Mouse (Mus musculus): ENCODE data around the gene Hydin. TPM values are rescaled to one million over a fixed set of nuclear protein-coding genes. Genes with fewer than 3 reads are reported as not detected.

Gene Hydin
- polyA plus RNA-seq, 1 experiment from 2014 or later = 0.07 TPM

- Histone ChIP-seq H3K9ac (no peak overlapping the region), H3K27ac (replicated peaks) (no peak overlapping the region), H3K4me2 (no peak overlapping the region), H3K27me3 (no peaks in the 10 kb centered on the region), H3K9me3 (replicated peaks) (no peaks in the 10 kb centered on the region), H3K36me3 (replicated peaks) (no peaks in the 10 kb centered on the region), H3K4me1 (replicated peaks) (no peaks in the 10 kb centered on the region), H3K4me3 (replicated peaks) (no peak overlapping the region)
- WGBS (ENCODE audit: insufficient replicate concordance) = 60% methylated on average over 6 of the region's 6 CpGs
- no peak for ATAC-seq (ENCODE audit: insufficient read depth)
These were observed 133.8 kb downstream of the Hydin start for GRCm38 (mm10) chr8:110400536-110400935.

- Histone ChIP-seq H3K27ac (replicated peaks) (no peak overlapping the region), H3K9ac (no peak overlapping the region), H3K36me3 (replicated peaks) (no peaks in the 10 kb centered on the region), H3K4me2 (no peak overlapping the region), H3K9me3 (replicated peaks) (no peaks in the 10 kb centered on the region), H3K4me3 (replicated peaks) (no peak overlapping the region), H3K4me1 (replicated peaks) (no peaks in the 10 kb centered on the region), H3K27me3 (no peaks in the 10 kb centered on the region)
- ATAC-seq (ENCODE audit: insufficient read depth) = no peak
- 63% methylated on average over 6 of the region's 6 CpGs for WGBS (ENCODE audit: insufficient replicate concordance)
These were observed 135.5 kb downstream of the Hydin start for GRCm38 (mm10) chr8:110402311-110402710.

GRCm38 (mm10) chr8:110404516-110404915 lies 137.7 kb downstream of the Hydin start:
- Histone ChIP-seq H3K9me3 (replicated peaks) (no peaks in the 10 kb centered on the region), H3K4me2 (no peak overlapping the region), H3K27me3 (no peaks in the 10 kb centered on the region), H3K4me3 (replicated peaks) (no peak overlapping the region), H3K27ac (replicated peaks) (no peak overlapping the region), H3K4me1 (replicated peaks) (no peaks in the 10 kb centered on the region), H3K9ac (no peak overlapping the region), H3K36me3 (replicated peaks) (no peaks in the 10 kb centered on the region)
- no peak for ATAC-seq (ENCODE audit: insufficient read depth)
- WGBS (ENCODE audit: insufficient replicate concordance) = 64% methylated on average over 3 of the region's 3 CpGs

- WGBS (ENCODE audit: insufficient replicate concordance) = 75% methylated on average over 4 of the region's 4 CpGs
- H3K4me2 ChIP-seq = no peak overlapping the region
- H3K4me1 ChIP-seq (replicated peaks) = no peaks in the 10 kb centered on the region
- H3K27ac ChIP-seq (replicated peaks) = no peak overlapping the region
- no peaks in the 10 kb centered on the region for H3K36me3 ChIP-seq (replicated peaks)
- H3K27me3 ChIP-seq = no peaks in the 10 kb centered on the region
- no peaks in the 10 kb centered on the region for H3K9me3 ChIP-seq (replicated peaks)
- H3K4me3 ChIP-seq (replicated peaks) = no peak overlapping the region
- no peak overlapping the region for H3K9ac ChIP-seq
- ATAC-seq (ENCODE audit: insufficient read depth) = no peak
These were observed 148.3 kb downstream of the Hydin start for GRCm38 (mm10) chr8:110415121-110415520.

- ATAC-seq (ENCODE audit: insufficient read depth) = no peak
- Histone ChIP-seq H3K4me3 (replicated peaks) (no peak overlapping the region), H3K27me3 (no peaks in the 10 kb centered on the region), H3K4me2 (no peak overlapping the region), H3K36me3 (replicated peaks) (no peaks in the 10 kb centered on the region), H3K9ac (no peak overlapping the region), H3K27ac (replicated peaks) (no peak overlapping the region), H3K9me3 (replicated peaks) (no peaks in the 10 kb centered on the region), H3K4me1 (replicated peaks) (no peaks in the 10 kb centered on the region)
- 67% methylated on average over 3 of the region's 3 CpGs for WGBS (ENCODE audit: insufficient replicate concordance)
These were observed 150.2 kb downstream of the Hydin start for GRCm38 (mm10) chr8:110416931-110417330.

- Histone ChIP-seq H3K4me3 (replicated peaks) (no peak overlapping the region), H3K9me3 (replicated peaks) (no peaks in the 10 kb centered on the region), H3K4me1 (replicated peaks) (no peaks in the 10 kb centered on the region), H3K9ac (no peak overlapping the region), H3K27ac (replicated peaks) (no peak overlapping the region), H3K36me3 (replicated peaks) (no peaks in the 10 kb centered on the region), H3K4me2 (no peak overlapping the region), H3K27me3 (no peaks in the 10 kb centered on the region)
- no peak for ATAC-seq (ENCODE audit: insufficient read depth)
- 75% methylated on average over 7 of the region's 7 CpGs for WGBS (ENCODE audit: insufficient replicate concordance)
These were observed 151.0 kb downstream of the Hydin start for GRCm38 (mm10) chr8:110417801-110418200.

- H3K9ac ChIP-seq = no peak overlapping the region
- ATAC-seq (ENCODE audit: insufficient read depth) = no peak
- H3K27ac ChIP-seq (replicated peaks) = no peak overlapping the region
- no peak overlapping the region for H3K4me2 ChIP-seq
- H3K36me3 ChIP-seq (replicated peaks) = no peaks in the 10 kb centered on the region
- H3K27me3 ChIP-seq = no peaks in the 10 kb centered on the region
- no peaks in the 10 kb centered on the region for H3K9me3 ChIP-seq (replicated peaks)
- 70% methylated on average over 5 of the region's 5 CpGs for WGBS (ENCODE audit: insufficient replicate concordance)
- H3K4me3 ChIP-seq (replicated peaks) = no peak overlapping the region
- no peaks in the 10 kb centered on the region for H3K4me1 ChIP-seq (replicated peaks)
These were observed 152.9 kb downstream of the Hydin start for GRCm38 (mm10) chr8:110419711-110420110.

- H3K9ac ChIP-seq = no peak overlapping the region
- no peaks in the 10 kb centered on the region for H3K9me3 ChIP-seq (replicated peaks)
- no peak overlapping the region for H3K27ac ChIP-seq (replicated peaks)
- no peaks in the 10 kb centered on the region for H3K36me3 ChIP-seq (replicated peaks)
- no peaks in the 10 kb centered on the region for H3K27me3 ChIP-seq
- 64% methylated on average over 3 of the region's 3 CpGs for WGBS (ENCODE audit: insufficient replicate concordance)
- ATAC-seq (ENCODE audit: insufficient read depth) = no peak
- H3K4me3 ChIP-seq (replicated peaks) = no peak overlapping the region
- H3K4me1 ChIP-seq (replicated peaks) = no peaks in the 10 kb centered on the region
- H3K4me2 ChIP-seq = no peak overlapping the region
These were observed 153.4 kb downstream of the Hydin start for GRCm38 (mm10) chr8:110420221-110420620.

GRCm38 (mm10) chr8:110424146-110424545 lies 157.4 kb downstream of the Hydin start:
- Histone ChIP-seq H3K4me3 (replicated peaks) (no peak overlapping the region), H3K27ac (replicated peaks) (no peak overlapping the region), H3K4me1 (replicated peaks) (no peaks in the 10 kb centered on the region), H3K36me3 (replicated peaks) (no peaks in the 10 kb centered on the region), H3K9me3 (replicated peaks) (no peaks in the 10 kb centered on the region), H3K9ac (no peak overlapping the region), H3K4me2 (no peak overlapping the region), H3K27me3 (no peaks in the 10 kb centered on the region)
- no peak for ATAC-seq (ENCODE audit: insufficient read depth)
- WGBS (ENCODE audit: insufficient replicate concordance) = 72% methylated on average over 8 of the region's 8 CpGs

GRCm38 (mm10) chr8:110431340-110431739 lies 164.6 kb downstream of the Hydin start:
- H3K27me3 ChIP-seq = no peaks in the 10 kb centered on the region
- no peaks in the 10 kb centered on the region for H3K36me3 ChIP-seq (replicated peaks)
- no peak overlapping the region for H3K4me3 ChIP-seq (replicated peaks)
- ATAC-seq (ENCODE audit: insufficient read depth) = no peak
- no peak overlapping the region for H3K27ac ChIP-seq (replicated peaks)
- H3K4me2 ChIP-seq = no peak overlapping the region
- 55% methylated on average over 3 of the region's 3 CpGs for WGBS (ENCODE audit: insufficient replicate concordance)
- H3K9ac ChIP-seq = no peak overlapping the region
- no peaks in the 10 kb centered on the region for H3K4me1 ChIP-seq (replicated peaks)
- no peaks in the 10 kb centered on the region for H3K9me3 ChIP-seq (replicated peaks)

GRCm38 (mm10) chr8:110440528-110440927 lies 173.8 kb downstream of the Hydin start:
- Histone ChIP-seq H3K27me3 (no peaks in the 10 kb centered on the region), H3K4me2 (no peak overlapping the region), H3K4me1 (replicated peaks) (no peaks in the 10 kb centered on the region), H3K4me3 (replicated peaks) (no peak overlapping the region), H3K27ac (replicated peaks) (no peak overlapping the region), H3K36me3 (replicated peaks) (no peaks in the 10 kb centered on the region), H3K9me3 (replicated peaks) (no peaks in the 10 kb centered on the region), H3K9ac (no peak overlapping the region)
- ATAC-seq (ENCODE audit: insufficient read depth) = no peak
- WGBS (ENCODE audit: insufficient replicate concordance) = 55% methylated on average over 4 of the region's 4 CpGs

- 34% methylated on average over 2 of the region's 2 CpGs for WGBS (ENCODE audit: insufficient replicate concordance)
- Histone ChIP-seq H3K4me2 (no peak overlapping the region), H3K9ac (no peak overlapping the region), H3K27ac (replicated peaks) (no peak overlapping the region), H3K27me3 (no peaks in the 10 kb centered on the region), H3K4me3 (replicated peaks) (no peak overlapping the region), H3K4me1 (replicated peaks) (no peaks in the 10 kb centered on the region), H3K36me3 (replicated peaks) (no peaks in the 10 kb centered on the region), H3K9me3 (replicated peaks) (no peaks in the 10 kb centered on the region)
- ATAC-seq (ENCODE audit: insufficient read depth) = no peak
These were observed 177.5 kb downstream of the Hydin start for GRCm38 (mm10) chr8:110444276-110444675.

Data from liver, embryonic 15.5 days (tissue).